Mouse (Mus musculus) intestine, embryonic 15.5 days (tissue): ENCODE results near the gene Gm15737. TPM values are rescaled to one million over a fixed set of nuclear protein-coding genes. Genes with fewer than 3 reads are reported as not detected.

ENCODE experiments used
- ATAC-seq: fragments of 200-750 bp; cut with Nextera tagmentation; 2 replicates; pipeline ENCODE4 v1.8.0; 2017; ENCODE audit warnings: moderate TSS enrichment, moderate library complexity
- H3K27ac ChIP-seq: fragments of 300-500 bp; sonication (generic); 2 replicates; pipeline ENCODE4 v1.5.1; 2015; ENCODE audit warnings: mild to moderate bottlenecking, inconsistent platforms
- H3K27me3 ChIP-seq: fragments of 300-500 bp; sonication (generic); replicated peaks from 2 replicates; pipeline ENCODE4 v1.6.1; 2015; ENCODE audit warnings: inconsistent platforms
- H3K36me3 ChIP-seq: fragments of 300-500 bp; sonication (generic); 2 replicates; pipeline ENCODE4 v1.6.1; 2015; ENCODE audit warnings: inconsistent platforms
- H3K4me1 ChIP-seq: fragments of 300-500 bp; sonication (generic); replicated peaks from 2 replicates; pipeline ENCODE4 v1.6.1; 2015; ENCODE audit warnings: inconsistent platforms
- H3K4me2 ChIP-seq: fragments of 300-500 bp; sonication (generic); replicated peaks from 2 replicates; pipeline ENCODE4 v1.6.1; 2015; ENCODE audit warnings: mild to moderate bottlenecking, inconsistent platforms
- H3K4me3 ChIP-seq: fragments of 300-500 bp; sonication (generic); replicated peaks from 2 replicates; pipeline ENCODE4 v1.5.1; 2015; ENCODE audit warnings: inconsistent platforms
- H3K9ac ChIP-seq: fragments of 300-500 bp; sonication (generic); 2 replicates; pipeline ENCODE4 v1.6.1; 2015; ENCODE audit warnings: inconsistent platforms
- H3K9me3 ChIP-seq: fragments of 300-500 bp; sonication (generic); 2 replicates; pipeline ENCODE4 v1.6.1; 2016; ENCODE audit warnings: inconsistent platforms
- WGBS: fragments of 180-500 bp; shearing (Covaris S2); methylation state at CpG from one replicate; pipeline ENCODE4 v1.1.7; 2015; 5-methylcytosine and 5-hydroxymethylcytosine counted together
- polyA plus RNA-seq: library from polyadenylated mRNA; unstranded; fragments of >200 nt; fragmentation: Nextera tagmentation; extraction: Ambion mirVana; gene quantifications from 2 replicates; pipeline ENCODE4 v1.2.1, GENCODE M21; 2015

The Gm15737 gene
- polyA plus RNA-seq, 1 experiment from 2014 or later, result 0.08 TPM

- no peak overlapping the region for H3K4me3 ChIP-seq
- H3K9me3 ChIP-seq, result no peaks in the 10 kb centered on the region
- H3K4me1 ChIP-seq, result 0 out of 2 replicates have a peak, but pooled peaks cover 2% of the 10 kb centered on the region
- 18% methylated on average over 4 of the region's 4 CpGs for WGBS
- no peak overlapping the region for H3K4me2 ChIP-seq
- no peaks in the 10 kb centered on the region for H3K27me3 ChIP-seq
- no peak overlapping the region for H3K27ac ChIP-seq
- ATAC-seq, result no peak
- no peaks in the 10 kb centered on the region for H3K36me3 ChIP-seq
- H3K9ac ChIP-seq, result no peak overlapping the region
Observed at GRCm38 (mm10) chr6:92921843-92922242, 52.7 kb downstream of the Gm15737 start.

DNA sequence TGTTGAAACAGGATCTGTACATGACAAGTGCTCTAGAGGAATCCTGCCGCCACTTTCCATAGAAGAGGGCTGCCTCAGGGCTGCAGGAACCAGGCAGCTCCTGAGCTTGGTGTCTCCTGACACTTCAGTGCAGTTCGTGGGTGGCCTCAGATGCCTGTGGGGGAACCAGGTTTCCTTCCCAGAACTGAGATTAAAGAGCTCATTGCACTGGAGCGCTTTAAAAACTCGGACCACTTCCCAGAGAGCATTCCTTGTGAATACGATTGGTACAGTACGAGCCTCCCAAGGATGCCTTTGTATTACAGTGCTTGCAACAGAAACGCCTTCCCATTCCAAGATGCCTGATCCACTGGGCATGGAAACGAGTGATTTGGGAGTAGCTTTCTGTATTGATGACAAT, 55.4 kb downstream of the Gm15737 start:
- Histone ChIP-seq H3K4me2 (no peak overlapping the region), H3K36me3 (no peaks in the 10 kb centered on the region), H3K27ac (no peak overlapping the region)

DNA sequence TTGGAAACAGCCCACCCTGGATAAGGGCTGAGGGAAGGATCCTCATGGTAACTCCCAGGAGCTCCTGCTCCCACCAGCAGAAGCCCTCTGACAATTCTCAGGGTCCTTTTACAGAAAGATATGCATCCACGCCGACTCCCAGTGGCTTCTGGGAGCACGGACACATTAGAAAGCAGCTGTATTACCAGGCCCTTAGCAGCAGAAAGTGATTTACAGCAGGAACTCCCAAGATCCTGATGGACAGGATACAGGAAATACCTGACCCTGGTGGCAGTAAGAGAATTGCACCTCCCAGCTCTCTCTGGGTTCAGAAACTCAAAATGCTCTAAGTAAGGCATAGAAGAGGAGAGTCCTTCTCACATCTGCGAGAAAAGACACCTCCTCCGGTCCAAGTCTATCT, 59.1 kb downstream of the Gm15737 start:
- H3K27me3 ChIP-seq, result no peaks in the 10 kb centered on the region
- no peak for ATAC-seq
- H3K4me3 ChIP-seq, result no peak overlapping the region
- H3K27ac ChIP-seq, result no peak overlapping the region
- no peaks in the 10 kb centered on the region for H3K4me1 ChIP-seq
- 74% methylated on average over 5 of the region's 5 CpGs for WGBS
- H3K4me2 ChIP-seq, result no peak overlapping the region
- H3K36me3 ChIP-seq, result no peaks in the 10 kb centered on the region; the same call in 1 of the 2 replicates
- H3K9ac ChIP-seq, result no peak overlapping the region
- no peaks in the 10 kb centered on the region for H3K9me3 ChIP-seq

More for the DNA sequence above, 55.4 kb downstream of the Gm15737 start:
- H3K27me3 ChIP-seq, result no peaks in the 10 kb centered on the region
- no peak overlapping the region for H3K9ac ChIP-seq
- no peak overlapping the region for H3K4me3 ChIP-seq
- no peak for ATAC-seq
- 75% methylated on average over 8 of the region's 8 CpGs for WGBS
- H3K9me3 ChIP-seq, result no peaks in the 10 kb centered on the region
- H3K4me1 ChIP-seq, result 0 out of 2 replicates have a peak, but pooled peaks cover 2% of the 10 kb centered on the region

Other genes starting within 250 kb of the Gm15737 start
- 6.7 and 7.2 TPM in 2 replicates for gene Prickle2, start 163.2 kb upstream of the Gm15737 start, polyA plus RNA-seq
- 0.36 and 0.66 TPM in 2 replicates for gene A730049H05Rik, start 52.9 kb upstream of the Gm15737 start, polyA plus RNA-seq
- 11.2 and 17.9 TPM in 2 replicates for gene Adamts9, start 74.1 kb downstream of the Gm15737 start, polyA plus RNA-seq